Mouse (Mus musculus): ENCODE data around the gene Lct. TPM values are rescaled to one million over a fixed set of nuclear protein-coding genes. Genes with fewer than 3 reads are reported as not detected.
A peak's percentile ranks its signal among the peaks of the same experiment; 100 is the strongest.
"Not testable (repeated sequence)": the region's sequence is repeated elsewhere in the genome, so short reads cannot be mapped to it uniquely, and the experiment has no call there.

The Lct gene
- polyA plus RNA-seq, 1 experiment from 2014 or later = 0.42 TPM

DNA sequence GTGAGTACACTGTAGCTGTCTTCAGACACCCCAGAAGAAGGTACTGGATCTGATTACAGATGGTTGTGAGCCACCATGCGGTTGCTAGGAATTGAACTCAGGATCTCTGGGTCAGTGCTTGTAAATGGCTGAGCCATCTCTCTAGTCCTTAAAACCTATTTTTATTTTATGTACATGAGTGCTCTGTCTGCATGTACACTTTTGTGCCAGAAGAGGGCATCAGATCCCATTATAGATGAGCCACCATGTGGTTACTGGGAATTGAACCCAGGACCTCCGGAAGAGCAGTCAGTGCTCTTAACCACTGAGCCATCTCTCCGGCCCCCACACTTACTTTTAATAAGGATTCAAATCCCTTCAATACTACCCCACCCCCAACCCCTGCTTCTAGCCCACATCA lies 45.2 kb downstream of the Lct start:
- Histone ChIP-seq H3K9ac (replicated peaks; ENCODE audit: low read depth, low read length) (no peak overlapping the region), H3K4me3 (ENCODE audit: low read depth, low read length) (no peak overlapping the region), H3K27me3 (ENCODE audit: control insufficient read depth, insufficient read depth, low read length) (no peaks in the 10 kb centered on the region), H3K4me2 (ENCODE audit: low read depth, low read length) (no peak overlapping the region), H3K4me1 (ENCODE audit: control insufficient read depth, insufficient read depth, low read length) (no peaks in the 10 kb centered on the region), H3K27ac (ENCODE audit: low read depth, low read length) (no peak overlapping the region), H3K9me3 (ENCODE audit: control insufficient read depth, low read length) (no peaks in the 10 kb centered on the region; the same call in 1 of the 2 replicates), H3K36me3 (ENCODE audit: control insufficient read depth, insufficient read depth, low read length) (peaks cover 12% of the 10 kb centered on the region)
- ATAC-seq (ENCODE audit: low read depth) = no peak
- WGBS = 97% methylated on average over 3 of the region's 3 CpGs

DNA sequence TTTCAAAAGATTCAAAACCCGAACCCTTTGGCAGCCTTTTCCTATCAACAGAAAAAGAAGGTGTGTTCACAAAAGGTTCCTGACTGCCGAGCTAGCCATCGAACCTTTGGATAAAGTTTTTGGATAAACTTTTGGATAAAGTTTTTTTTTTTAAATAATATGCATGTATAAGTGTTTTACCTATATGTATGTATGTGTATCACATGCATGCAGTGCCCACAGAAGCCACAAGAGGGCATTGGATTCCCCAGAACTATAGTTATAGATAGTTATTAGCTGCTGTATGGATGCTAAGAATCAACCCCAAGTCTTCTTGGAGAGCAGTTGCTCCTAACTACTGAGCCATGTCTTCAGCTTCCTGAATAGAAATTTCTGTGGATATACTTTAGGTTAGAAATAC lies 46.4 kb downstream of the Lct start:
- peaks cover 24% of the 10 kb centered on the region for H3K36me3 ChIP-seq (ENCODE audit: control insufficient read depth, insufficient read depth, low read length)
- no peak overlapping the region for H3K9ac ChIP-seq (replicated peaks; ENCODE audit: low read depth, low read length)
- H3K4me3 ChIP-seq (ENCODE audit: low read depth, low read length) = no peak overlapping the region
- H3K27ac ChIP-seq (ENCODE audit: low read depth, low read length) = no peak overlapping the region
- no peaks in the 10 kb centered on the region for H3K4me1 ChIP-seq (ENCODE audit: control insufficient read depth, insufficient read depth, low read length)
- no peaks in the 10 kb centered on the region for H3K27me3 ChIP-seq (ENCODE audit: control insufficient read depth, insufficient read depth, low read length)
- no peak overlapping the region for H3K4me2 ChIP-seq (ENCODE audit: low read depth, low read length)
- no peaks in the 10 kb centered on the region; the same call in 1 of the 2 replicates for H3K9me3 ChIP-seq (ENCODE audit: control insufficient read depth, low read length)
- 98% methylated on average over 3 of the region's 3 CpGs for WGBS
- no peak for ATAC-seq (ENCODE audit: low read depth)

DNA sequence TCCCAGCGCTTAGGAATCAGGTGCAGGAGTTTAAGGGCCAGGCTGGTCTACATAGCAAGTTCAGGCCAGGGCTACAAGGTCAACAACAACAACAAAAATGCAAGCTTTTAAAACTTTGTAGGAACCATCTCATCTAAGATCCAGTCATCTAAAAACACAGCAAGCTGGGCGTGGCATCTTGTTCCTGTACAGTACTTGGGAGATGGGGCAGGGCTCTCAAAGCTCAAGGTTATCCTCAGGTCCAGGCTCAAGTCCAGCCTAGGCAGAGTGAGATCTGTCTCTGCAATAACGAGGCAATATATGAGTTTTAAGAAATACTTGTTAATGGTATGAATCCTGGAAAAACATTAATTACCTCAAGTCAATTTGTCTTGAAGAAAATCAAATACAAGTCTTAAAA lies 49.6 kb downstream of the Lct start:
- no peak for ATAC-seq (ENCODE audit: low read depth)
- WGBS = 96% methylated on average over 3 of the region's 3 CpGs
- H3K9ac ChIP-seq (replicated peaks; ENCODE audit: low read depth, low read length) = no peak overlapping the region
- no peak overlapping the region for H3K4me3 ChIP-seq (ENCODE audit: low read depth, low read length)
- H3K9me3 ChIP-seq (ENCODE audit: control insufficient read depth, low read length) = no peaks in the 10 kb centered on the region; the same call in 1 of the 2 replicates
- peaks cover 51% of the 10 kb centered on the region for H3K36me3 ChIP-seq (ENCODE audit: control insufficient read depth, insufficient read depth, low read length)
- H3K4me2 ChIP-seq (ENCODE audit: low read depth, low read length) = no peak overlapping the region
- no peaks in the 10 kb centered on the region for H3K4me1 ChIP-seq (ENCODE audit: control insufficient read depth, insufficient read depth, low read length)
- no peaks in the 10 kb centered on the region for H3K27me3 ChIP-seq (ENCODE audit: control insufficient read depth, insufficient read depth, low read length)
- H3K27ac ChIP-seq (ENCODE audit: low read depth, low read length) = no peak overlapping the region

DNA sequence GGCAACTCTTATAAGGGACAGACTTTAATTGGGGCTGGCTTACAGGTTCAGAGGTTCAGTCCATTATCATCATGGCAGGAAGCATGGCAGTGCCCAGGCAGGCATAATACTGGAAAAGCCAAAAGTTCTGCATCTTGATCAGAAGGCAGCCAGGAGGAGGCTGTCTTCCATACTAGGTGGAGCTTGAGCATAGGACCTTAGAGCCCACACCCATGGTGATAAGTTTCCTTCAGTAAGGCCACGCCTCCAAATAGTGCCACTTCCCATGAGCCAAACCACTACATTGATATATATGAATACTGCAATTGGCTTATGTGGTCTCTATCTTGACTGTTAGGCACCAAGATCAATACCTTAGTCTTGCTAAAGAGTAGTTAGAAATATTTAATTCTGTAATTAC lies 52.2 kb downstream of the Lct start:
- no peak overlapping the region for H3K4me3 ChIP-seq (ENCODE audit: low read depth, low read length)
- no peaks in the 10 kb centered on the region for H3K4me1 ChIP-seq (ENCODE audit: control insufficient read depth, insufficient read depth, low read length)
- H3K4me2 ChIP-seq (ENCODE audit: low read depth, low read length) = no peak overlapping the region
- no peak for ATAC-seq (ENCODE audit: low read depth)
- H3K27me3 ChIP-seq (ENCODE audit: control insufficient read depth, insufficient read depth, low read length) = no peaks in the 10 kb centered on the region
- 94% methylated on average over 1 of the region's 1 CpGs for WGBS
- H3K9me3 ChIP-seq (ENCODE audit: control insufficient read depth, low read length) = no peaks in the 10 kb centered on the region
- no peak overlapping the region for H3K9ac ChIP-seq (replicated peaks; ENCODE audit: low read depth, low read length)
- H3K36me3 ChIP-seq (ENCODE audit: control insufficient read depth, insufficient read depth, low read length) = peaks cover 68% of the 10 kb centered on the region
- H3K27ac ChIP-seq (ENCODE audit: low read depth, low read length) = no peak overlapping the region

DNA sequence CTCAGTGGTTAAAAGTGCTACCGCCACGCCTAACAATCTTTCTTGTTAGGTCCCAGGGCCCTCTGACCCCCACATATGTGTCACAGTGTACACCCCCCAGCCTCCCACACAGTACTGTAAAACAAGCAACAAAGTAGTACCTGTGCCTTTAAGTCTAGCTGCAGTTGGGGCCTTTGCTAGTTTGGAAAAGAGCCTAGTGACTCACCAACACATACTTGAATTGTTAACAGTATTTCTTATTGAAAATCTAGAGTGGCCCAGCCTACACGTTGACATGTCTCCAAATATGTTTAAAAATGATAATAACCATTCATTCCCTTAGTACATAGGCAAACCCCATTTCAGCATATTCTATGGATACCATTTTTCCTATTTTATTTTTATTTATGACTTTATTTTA lies 57.4 kb downstream of the Lct start:
- Histone ChIP-seq H3K27ac (ENCODE audit: low read depth, low read length) (no peak overlapping the region), H3K4me3 (ENCODE audit: low read depth, low read length) (no peak overlapping the region), H3K27me3 (ENCODE audit: control insufficient read depth, insufficient read depth, low read length) (no peaks in the 10 kb centered on the region), H3K9ac (replicated peaks; ENCODE audit: low read depth, low read length) (no peak overlapping the region), H3K9me3 (ENCODE audit: control insufficient read depth, low read length) (no peaks in the 10 kb centered on the region), H3K4me2 (ENCODE audit: low read depth, low read length) (no peak overlapping the region), H3K36me3 (ENCODE audit: control insufficient read depth, insufficient read depth, low read length) (peaks cover 67% of the 10 kb centered on the region), H3K4me1 (ENCODE audit: control insufficient read depth, insufficient read depth, low read length) (no peaks in the 10 kb centered on the region)
- no peak for ATAC-seq (ENCODE audit: low read depth)
- 98% methylated on average over 3 of the region's 3 CpGs for WGBS

DNA sequence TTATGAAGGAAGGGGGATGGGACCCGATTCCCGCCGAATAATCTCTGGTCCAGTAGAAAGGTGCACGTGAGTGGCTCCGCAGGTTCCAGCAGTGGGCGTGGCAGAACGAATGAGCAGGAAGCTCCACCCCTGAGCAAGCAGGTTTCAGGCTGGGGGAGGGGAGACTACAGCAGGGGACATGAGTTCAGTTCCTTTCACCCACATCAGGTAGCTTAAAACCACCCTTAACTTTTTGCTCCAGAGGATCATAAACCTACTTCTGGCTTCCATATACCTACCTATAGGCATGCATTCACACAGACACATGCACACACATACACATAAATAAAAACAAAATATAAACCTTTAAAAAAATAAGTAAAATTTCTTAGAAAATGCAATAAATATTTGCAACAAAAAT lies 61.1 kb downstream of the Lct start:
- not testable (repeated sequence) for H3K4me1 ChIP-seq (ENCODE audit: control insufficient read depth, insufficient read depth, low read length); H3K4me3 ChIP-seq (ENCODE audit: low read depth, low read length); H3K9ac ChIP-seq (replicated peaks; ENCODE audit: low read depth, low read length); H3K27ac ChIP-seq (ENCODE audit: low read depth, low read length); H3K9me3 ChIP-seq (ENCODE audit: control insufficient read depth, low read length); H3K4me2 ChIP-seq (ENCODE audit: low read depth, low read length); H3K27me3 ChIP-seq (ENCODE audit: control insufficient read depth, insufficient read depth, low read length); ATAC-seq (ENCODE audit: low read depth)
- H3K36me3 ChIP-seq (ENCODE audit: control insufficient read depth, insufficient read depth, low read length) = peaks cover 56% of the 10 kb centered on the region
- 90% methylated on average over 7 of the region's 7 CpGs for whole genome bisulfite sequencing

DNA sequence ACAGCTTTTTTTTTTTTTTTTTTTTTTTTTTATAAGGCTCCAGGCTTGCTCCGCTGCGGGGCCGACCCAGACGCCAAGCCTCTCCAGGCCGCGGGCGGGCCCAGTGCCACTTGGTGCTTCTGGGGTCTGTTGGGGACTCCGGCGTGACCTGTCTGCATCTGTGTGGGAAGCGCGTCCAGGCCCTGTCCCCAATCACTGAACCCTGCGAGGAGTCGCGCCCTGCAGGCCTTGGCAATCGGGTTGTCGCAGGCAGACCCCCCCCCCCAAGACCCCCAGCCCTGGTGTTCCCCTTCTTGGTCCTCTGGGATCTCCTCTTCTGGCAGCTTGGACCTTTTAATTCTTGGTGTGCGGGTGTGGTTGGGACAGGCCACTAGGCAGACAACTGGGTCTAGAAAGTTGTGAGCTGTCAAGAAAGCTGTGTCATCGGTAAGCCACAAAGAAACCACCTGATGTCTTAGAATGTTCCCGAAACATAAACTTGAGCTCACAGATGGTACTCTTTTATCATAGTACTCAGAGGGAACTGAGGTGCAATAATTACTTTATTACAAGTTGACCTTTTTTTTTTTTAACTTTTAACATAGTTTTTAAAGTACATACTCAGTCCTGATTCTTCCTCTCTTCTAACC lies 83.3 kb downstream of the Lct start:
- ATAC-seq (ENCODE audit: low read depth) = peak; percentile 55; the same call in 1 of the 2 replicates
- H3K27me3 ChIP-seq (ENCODE audit: control insufficient read depth, insufficient read depth, low read length) = no peaks in the 10 kb centered on the region
- WGBS = 2% methylated on average over 19 of the region's 19 CpGs
- H3K36me3 ChIP-seq (ENCODE audit: control insufficient read depth, insufficient read depth, low read length) = no peaks in the 10 kb centered on the region
- peaks cover 9% of the 10 kb centered on the region; the same call in 1 of the 2 replicates for H3K4me1 ChIP-seq (ENCODE audit: control insufficient read depth, insufficient read depth, low read length)
- peak overlapping the region; percentile 93 for H3K4me2 ChIP-seq (ENCODE audit: low read depth, low read length)
- H3K27ac ChIP-seq (ENCODE audit: low read depth, low read length) = peak overlapping the region; percentile 91
- H3K9me3 ChIP-seq (ENCODE audit: control insufficient read depth, low read length) = no peaks in the 10 kb centered on the region
- peak overlapping the region; percentile 82 for H3K9ac ChIP-seq (replicated peaks; ENCODE audit: low read depth, low read length)
- peak overlapping the region; percentile 71 for H3K4me3 ChIP-seq (ENCODE audit: low read depth, low read length)

DNA sequence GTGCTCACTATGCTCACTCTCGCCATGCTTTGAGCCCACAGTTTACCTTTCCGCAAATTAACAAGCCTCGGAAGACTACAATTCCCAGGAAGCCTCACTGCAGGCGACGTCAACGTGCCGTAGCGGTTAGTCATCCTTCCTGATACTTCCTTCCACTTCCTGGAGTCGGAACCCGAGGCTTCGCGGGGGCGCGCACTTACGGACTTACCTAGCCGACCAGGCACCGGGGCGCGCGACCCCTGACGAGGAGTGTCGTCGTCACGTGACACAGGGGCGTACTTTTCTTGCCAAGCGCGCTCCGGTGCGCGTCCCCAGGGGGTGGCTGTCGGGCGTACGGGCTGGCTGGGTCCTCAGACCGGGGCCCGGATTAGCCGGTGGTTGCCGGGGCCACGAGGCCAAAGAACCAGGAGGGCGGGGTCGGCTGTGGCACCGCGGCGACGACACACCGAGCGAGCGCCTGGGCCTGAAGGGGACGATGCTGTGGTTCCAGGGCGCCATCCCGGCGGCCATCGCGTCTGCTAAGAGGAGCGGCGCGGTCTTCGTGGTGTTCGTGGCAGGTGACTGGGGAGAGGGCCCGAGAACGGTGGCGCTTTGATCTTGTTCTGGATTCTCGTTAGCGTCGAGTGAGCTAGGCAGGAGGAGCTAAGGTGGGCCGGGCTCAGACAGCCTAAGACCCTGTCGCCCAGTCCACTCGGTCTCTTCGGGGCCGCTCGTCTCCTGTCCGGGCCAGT lies 84.0 kb downstream of the Lct start:
- WGBS = under 1% methylated on average over 71 of the region's 71 CpGs
- peak; percentile 96 for ATAC-seq (ENCODE audit: low read depth)
- H3K9me3 ChIP-seq (ENCODE audit: control insufficient read depth, low read length) = no peaks in the 10 kb centered on the region
- peak overlapping the region; percentile 91 for H3K27ac ChIP-seq (ENCODE audit: low read depth, low read length)
- H3K4me2 ChIP-seq (ENCODE audit: low read depth, low read length) = peak overlapping the region; percentile 93
- H3K4me1 ChIP-seq (ENCODE audit: control insufficient read depth, insufficient read depth, low read length) = peaks cover 9% of the 10 kb centered on the region; the same call in 1 of the 2 replicates
- peak overlapping the region; percentile 71 for H3K4me3 ChIP-seq (ENCODE audit: low read depth, low read length)
- H3K9ac ChIP-seq (replicated peaks; ENCODE audit: low read depth, low read length) = peak overlapping the region; percentile 82
- no peaks in the 10 kb centered on the region for H3K36me3 ChIP-seq (ENCODE audit: control insufficient read depth, insufficient read depth, low read length)
- H3K27me3 ChIP-seq (ENCODE audit: control insufficient read depth, insufficient read depth, low read length) = no peaks in the 10 kb centered on the region

DNA sequence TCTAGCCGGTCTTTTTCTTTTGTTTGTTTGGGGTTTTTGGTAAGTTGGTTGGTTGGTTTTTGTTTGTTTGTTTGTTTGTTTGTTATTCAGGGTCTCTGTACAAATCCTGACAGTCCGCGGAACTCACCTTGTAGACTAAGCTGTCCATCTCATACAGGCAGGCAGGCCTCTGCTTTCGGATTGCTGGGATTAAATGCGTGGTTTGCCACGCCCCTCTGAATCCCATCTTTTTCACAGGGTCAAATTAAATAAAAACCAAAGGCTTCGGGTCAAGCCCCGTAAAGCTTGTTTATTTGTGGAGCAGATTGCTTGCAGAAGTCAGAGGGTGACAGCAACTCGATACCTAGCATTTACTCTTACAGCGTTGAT lies 84.5 kb downstream of the Lct start, which contains the start of gene Ubxn4:
TSS of gene Ubxn4 (plus strand) at position 338 of the 369 bp plus-strand sequence.
- Histone ChIP-seq H3K27ac (ENCODE audit: low read depth, low read length) (peak within 1 kb of the TSS; percentile 91), H3K36me3 (ENCODE audit: control insufficient read depth, insufficient read depth, low read length) (no peaks in the 10 kb centered on the region), H3K4me3 (ENCODE audit: low read depth, low read length) (peak within 1 kb of the TSS; percentile 71), H3K27me3 (ENCODE audit: control insufficient read depth, insufficient read depth, low read length) (no peaks in the 10 kb centered on the region), H3K4me2 (ENCODE audit: low read depth, low read length) (peak within 1 kb of the TSS; percentile 93), H3K4me1 (ENCODE audit: control insufficient read depth, insufficient read depth, low read length) (peaks cover 9% of the 10 kb centered on the region; the same call in 1 of the 2 replicates), H3K9me3 (ENCODE audit: control insufficient read depth, low read length) (no peaks in the 10 kb centered on the region), H3K9ac (replicated peaks; ENCODE audit: low read depth, low read length) (peak within 1 kb of the TSS; percentile 82)
- ATAC-seq (ENCODE audit: low read depth) = peak; percentile 57
- WGBS = 14% methylated on average over 10 of the region's 10 CpGs
